Mouse (Mus musculus) left cerebral cortex, postnatal 4 days (tissue): Measurements from ENCODE around the gene Cfap20. TPM values are rescaled to one million over a fixed set of nuclear protein-coding genes. Genes with fewer than 3 reads are reported as not detected.

Experiments
- DNase-seq: peaks from one replicate; pipeline ENCODE4 v3.0.0-alpha.2; 2022
- intact Hi-C: fragments of 180-260 bp; cut with DNase I; formaldehyde crosslinking; loops from one replicate; pipeline ENCODE4 v1.15.1; 2025
- total RNA-seq, 2 experiments: library from RNA; stranded (reverse); gene quantifications; 2 replicates each; pipeline ENCODE4 v1.2.3; 2021

The Cfap20 gene
- total RNA-seq = 10 to 100 TPM; 67.5 to 67.7 TPM

DNA sequence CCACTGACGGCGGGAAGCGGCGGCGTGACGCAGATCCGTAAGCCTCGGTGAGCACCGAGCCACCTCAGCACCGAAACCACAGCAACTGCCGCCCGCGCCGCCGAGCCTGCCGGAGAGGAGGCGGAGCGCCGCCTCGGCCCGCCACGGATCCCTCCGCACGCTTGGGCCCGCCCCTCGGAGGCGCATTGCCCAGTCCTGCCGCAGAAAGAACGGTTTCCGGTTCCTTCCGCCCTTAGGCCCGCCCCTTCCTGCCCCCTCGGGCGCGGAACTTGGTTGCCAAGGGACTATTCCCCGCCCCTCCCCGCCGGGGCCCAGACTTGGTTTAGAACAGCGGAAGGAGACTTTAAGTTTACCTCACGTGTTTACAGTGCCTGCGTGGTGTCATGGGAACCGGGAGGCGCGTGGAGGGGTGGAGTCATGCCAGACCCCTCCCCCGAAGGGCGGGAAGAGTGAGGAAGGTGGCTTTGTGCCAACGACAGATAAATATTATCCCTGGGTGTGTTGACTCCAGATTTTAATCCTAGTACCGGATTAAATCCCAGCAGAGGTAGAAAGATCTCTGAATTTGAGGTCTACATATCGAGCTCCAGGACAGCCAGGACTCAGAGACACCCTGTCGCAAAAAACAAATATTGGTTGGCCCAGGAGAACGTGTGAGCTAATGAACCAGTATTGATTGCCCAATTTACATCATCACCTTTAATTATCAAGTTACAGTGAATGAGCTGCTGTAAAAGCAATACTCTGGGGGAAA is at the start of gene Cfap20:
Gene Cfap20 (minus strand): TSS at position 184 of the 754 bp plus-strand sequence.
- peak; percentile 99 for DNase-seq
- intact Hi-C loops = loop anchor here (5.0 kb wide), 1 partner anchor 83 kb away; the partner anchor contains the start of gene Mmp15

DNA sequence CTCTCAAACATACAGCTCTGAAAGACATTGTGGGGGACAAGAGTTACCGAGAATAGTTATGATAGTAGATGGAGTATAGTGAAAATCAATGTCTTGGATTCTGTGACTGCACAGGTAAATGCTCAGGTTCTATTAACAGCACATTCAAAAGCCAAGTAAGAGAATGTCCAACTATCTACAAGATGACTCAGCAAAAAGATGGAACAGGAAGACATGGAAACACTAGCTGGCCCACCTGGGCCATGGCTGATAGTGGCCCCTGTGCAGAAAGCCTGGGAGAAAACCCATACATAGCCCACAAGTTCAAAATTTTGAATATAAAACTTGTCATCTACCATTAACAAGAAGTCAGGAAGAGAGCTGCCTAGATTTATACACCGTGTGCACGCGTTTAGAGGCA is 35.3 kb upstream of the Cfap20 start:
- intact Hi-C loops = no loop called here
- no peak for DNase-seq

DNA sequence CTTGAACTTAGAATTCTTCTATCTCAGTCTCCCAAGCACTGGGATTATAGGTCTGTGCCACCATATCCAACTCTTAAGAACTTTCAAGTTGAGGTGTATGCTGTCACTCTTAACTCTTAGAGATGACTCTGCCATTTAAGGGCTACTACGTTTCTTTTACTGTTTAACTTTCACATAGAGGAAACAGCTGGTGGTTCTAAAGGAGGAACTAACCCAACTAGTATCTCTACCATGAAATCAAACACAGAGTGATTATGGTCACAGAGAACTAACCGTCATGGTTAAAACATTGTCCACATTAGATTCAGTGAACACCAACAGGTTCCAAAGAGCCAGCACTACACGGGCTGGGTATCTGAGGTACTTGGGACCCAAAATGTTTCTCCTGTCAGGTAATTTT is 34.3 kb upstream of the Cfap20 start:
- no peak for DNase-seq
- intact Hi-C loops = no loop called here

DNA sequence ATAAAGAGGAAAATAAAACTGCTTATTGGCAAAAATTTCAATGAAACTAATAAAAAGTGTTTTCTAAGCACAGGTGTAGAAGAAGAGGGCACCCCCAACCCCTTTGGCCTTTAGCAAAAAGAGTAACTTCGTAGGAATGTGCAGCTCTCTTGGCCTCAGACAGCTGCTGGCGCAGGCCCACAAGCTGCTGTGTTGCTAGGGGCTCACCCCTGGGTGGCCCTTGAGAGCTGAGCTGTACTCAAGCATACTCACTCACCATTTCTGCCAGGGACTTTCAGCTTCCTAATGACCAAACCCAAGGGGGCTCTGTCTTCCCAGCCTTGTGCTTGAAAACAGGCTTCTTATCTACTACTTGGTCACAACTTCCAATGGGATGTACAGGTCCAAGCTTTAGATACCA is 31.9 kb upstream of the Cfap20 start:
- intact Hi-C loops = no loop called here
- DNase-seq = no peak

DNA sequence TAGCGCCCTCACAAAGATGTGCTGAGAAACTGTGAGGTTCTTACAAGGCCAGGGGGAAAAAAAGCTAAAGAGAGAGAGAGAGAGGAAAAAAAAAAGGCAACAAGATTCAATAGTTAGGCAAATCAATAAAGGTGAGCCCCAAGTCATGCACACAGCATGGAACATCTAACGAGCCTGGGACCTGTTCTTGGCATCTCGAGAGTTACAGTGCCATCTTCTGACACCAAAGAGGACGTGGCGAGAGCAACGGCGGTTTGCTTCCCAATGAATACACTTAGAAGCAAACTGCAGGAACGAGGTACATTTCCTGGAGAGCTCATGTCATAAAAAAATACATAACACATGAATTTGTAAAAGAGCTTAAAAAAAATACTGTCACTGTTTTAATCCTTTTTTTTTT is 17.8 kb upstream of the Cfap20 start:
- intact Hi-C loops = loop anchor here (10.0 kb wide), 2 partner anchors 108 to 272 kb away; no protein-coding TSS in a partner anchor

DNA sequence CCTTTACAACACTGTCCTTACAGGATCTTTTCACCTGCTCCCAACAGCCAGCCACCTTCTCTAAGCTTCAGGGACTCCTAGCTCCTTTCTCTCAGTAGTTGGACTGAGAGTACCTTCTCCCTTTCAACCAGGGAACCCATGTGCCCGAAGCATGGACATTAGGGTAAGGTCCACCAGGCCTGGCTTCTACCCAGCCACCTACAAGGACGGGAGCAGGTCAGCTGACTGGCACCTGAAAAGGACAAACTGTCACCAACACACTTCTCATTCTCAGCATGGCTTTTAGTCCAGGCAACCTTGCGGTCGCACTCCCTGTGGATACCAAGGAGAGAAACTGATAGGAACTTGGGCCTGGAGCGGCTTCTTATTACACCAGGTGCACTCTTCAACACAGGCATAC is 15.6 kb upstream of the Cfap20 start:
- intact Hi-C loops = loop anchor here (10.0 kb wide), 2 partner anchors 105 to 275 kb away; no protein-coding TSS in a partner anchor
- DNase-seq = no peak

More for the DNA sequence above, 17.8 kb upstream of the Cfap20 start:
- no peak for DNase-seq

DNA sequence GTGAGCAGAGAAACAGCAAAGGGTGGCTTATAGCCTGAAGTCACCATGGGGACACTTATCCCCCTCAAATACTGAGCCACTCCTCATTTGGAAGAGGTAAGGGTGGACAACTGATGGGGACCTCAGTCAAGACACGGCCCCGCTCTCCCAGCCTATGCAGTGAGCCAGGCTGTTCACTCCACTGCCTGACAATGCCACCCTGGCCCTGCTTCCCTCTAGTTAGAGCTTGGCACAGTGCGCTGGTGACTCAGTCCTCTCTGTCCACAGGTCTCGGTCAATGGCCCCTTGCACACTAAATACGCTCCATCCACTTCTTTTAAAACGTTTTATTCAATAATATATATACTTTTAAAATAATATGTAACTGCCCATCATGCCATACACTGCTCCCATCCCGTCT is 13.0 kb upstream of the Cfap20 start:
- DNase-seq = no peak
- intact Hi-C loops = no loop called here

DNA sequence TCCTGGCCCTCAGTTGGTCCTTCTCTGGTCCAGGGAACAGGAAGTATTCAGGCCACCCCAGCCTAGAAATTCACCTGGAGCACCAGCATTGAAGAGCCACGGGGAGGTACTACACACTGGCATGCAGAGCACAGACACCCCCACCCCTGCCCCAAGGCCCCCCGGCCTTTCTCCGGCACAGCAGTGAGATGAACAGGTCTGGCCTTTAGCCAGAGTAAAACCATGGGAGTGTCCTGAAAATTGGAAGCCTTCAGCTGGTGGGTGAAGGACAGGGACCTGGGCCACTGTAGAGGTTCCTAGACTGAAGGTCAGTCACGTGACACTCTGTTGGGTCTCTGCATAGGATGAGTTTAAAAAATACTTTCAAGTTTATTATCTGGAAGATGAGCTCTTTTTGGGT is 10.4 kb upstream of the Cfap20 start:
- intact Hi-C loops = no loop called here
- DNase-seq = no peak

DNA sequence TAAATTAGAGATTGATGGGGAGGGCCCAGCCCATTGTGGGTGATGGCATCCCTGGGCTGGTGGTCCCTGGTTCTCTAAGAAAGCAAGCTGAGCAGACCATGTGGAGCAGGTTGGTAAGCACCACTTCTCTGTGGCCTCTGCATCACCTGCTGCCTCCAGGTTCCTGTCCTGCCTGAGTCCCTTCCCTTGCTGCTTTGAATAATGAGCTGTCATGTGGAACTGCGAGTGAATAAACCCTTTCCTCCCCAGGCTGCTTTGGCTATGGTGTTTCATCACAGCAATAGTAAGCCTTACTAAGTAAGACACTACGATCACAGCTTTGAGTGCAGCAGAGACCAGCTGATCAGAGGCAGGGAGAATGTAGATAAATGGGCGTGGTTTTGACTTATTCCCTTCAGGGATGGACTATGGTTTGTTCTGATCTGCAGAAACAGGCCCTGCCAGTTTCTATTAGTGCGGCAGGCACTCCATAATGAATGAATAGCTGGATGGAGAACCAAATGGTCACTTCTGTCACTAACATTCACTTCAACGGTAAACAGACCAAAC is 6.9 kb upstream of the Cfap20 start:
- DNase-seq = no peak
- intact Hi-C loops = no loop called here

DNA sequence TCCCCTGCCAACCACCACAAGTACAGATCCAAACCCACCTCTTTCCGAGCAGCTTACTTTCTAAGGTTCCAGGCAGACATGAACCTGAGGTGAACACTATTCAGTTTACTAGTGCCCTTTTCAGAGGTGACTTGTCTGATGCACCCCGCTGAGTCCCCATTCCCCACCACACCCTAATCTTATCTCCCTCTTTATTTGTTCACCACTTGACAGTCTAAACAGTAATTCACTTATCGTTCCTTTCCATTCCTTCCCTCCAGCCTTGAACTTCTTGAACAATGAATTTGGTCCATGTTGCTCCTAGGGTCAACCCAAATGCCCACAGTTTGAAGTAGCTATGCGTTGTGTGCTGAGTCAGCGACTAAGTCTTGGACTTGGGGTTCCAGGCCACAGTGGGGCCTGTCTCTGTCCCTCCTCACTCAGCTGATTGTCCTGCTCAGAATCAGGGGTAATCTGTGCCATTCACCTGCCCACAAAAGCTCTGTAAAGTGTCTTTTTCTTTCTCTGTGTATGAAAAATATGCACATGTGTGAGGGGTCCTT is 5.6 kb upstream of the Cfap20 start:
- intact Hi-C loops = no loop called here
- DNase-seq = no peak

DNA sequence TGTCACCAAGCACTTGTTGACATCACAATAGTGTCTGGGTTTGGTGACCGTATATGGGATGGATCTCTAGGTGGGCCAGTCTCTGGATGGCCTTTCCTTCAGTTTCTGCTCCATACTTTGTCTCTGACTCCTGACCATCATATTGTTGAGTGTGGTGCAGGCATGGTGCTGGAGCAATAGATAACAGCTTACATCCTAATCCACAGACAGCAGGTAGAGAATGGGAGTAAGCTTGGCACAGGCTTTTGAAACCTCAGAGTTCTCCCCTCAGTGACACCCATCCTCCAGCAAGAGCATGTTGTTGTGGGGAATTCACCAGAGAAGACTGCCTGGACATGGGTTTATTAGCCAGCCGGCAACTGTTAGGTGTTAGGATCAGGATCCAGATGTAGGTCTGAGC is 4.8 kb upstream of the Cfap20 start:
- no peak for DNase-seq
- intact Hi-C loops = no loop called here

DNA sequence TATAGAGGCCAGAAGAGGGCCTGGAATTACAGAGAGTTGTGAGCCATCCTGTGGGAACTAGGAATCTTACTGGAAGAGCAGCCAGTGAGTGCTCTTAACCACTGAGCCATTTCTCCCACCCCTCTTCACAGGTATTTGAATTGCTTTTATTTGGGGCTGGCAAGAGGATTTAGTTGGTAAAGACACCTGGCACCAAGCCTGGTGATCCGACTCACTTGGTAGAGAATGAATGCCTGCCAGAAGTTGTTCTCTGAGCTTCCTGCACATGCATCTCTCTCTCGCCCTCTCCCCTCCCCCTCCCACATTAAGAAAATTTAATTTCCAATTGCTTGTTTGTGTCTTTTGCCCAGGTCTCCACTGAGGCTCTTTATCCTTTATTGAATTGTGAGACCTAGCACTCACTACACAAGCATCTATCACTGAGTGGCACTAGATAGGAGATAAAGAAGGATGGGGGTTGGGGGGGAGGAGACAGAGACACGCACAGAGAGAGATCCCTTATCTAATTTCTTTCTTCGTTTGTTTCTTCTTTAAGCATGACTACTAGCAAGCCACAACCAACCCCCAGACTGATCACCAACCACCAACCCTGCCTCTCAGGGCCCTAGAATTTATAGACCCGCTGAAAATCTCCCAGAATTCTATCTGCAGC is 2.8 kb upstream of the Cfap20 start:
- no peak for DNase-seq
- intact Hi-C loops = no loop called here

DNA sequence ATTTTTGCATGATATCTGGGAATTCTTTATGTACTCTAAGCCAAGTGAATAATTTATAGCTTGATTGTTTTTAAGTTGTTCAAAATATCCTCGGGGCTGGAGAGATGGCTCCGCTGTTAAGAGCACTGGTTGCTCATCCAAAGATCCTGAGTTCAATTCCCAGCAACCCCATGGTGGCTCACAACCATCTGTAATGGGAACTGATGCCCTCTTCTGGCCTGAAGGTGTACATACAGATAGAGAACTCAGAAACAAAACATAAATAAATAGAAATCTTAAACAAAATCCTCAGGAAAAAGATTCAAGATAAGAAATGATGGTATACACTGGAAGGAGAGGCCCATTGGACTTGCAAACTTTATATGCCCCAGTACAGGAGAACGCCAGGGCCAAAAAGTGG is 1.3 kb upstream of the Cfap20 start:
- no peak for DNase-seq
- intact Hi-C loops = no loop called here

DNA sequence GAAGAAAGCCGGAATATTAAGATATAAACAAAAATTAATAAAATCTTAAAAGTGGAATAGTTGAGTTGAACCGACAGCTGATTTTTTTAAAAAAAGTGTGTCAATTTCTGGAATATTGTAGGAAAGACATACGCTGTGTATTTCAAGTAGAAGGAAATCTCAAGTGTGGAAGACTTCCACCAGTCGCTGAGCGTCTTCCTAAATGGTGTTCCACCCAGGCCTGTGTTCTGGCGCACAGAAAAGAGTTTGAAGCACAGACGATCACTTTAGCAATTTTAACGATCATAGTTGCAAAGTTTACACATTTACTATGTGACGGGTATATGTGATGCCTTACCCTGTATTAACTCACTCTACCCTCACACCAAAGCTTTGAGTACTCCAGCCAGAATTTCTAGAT is 802 bp upstream of the Cfap20 start:
- DNase-seq = no peak
- intact Hi-C loops = no loop called here

DNA sequence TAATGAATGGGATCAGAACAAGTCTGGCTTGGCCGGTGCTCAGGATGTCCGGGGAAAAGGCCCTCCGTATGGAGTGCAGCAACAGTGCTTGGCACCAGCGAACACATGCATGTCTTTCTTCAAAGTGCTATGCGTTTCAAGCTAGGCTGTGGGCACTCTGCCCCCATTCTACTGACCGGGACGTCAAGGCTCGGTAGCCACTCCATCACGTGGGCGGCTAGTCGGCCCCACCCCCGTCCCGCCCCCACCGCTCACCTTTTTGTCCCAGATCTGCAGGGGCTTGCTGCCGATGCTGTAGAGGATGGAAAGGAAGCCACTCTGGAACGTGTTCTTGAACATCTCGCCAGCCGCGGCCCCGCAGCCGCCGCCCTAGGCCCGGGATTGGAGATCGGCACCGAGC is 436 bp downstream of the Cfap20 start:
- intact Hi-C loops = loop anchor here (5.0 kb wide), 1 partner anchor 82 kb away; the partner anchor contains the start of gene Mmp15
- peak; percentile 47 for DNase-seq

DNA sequence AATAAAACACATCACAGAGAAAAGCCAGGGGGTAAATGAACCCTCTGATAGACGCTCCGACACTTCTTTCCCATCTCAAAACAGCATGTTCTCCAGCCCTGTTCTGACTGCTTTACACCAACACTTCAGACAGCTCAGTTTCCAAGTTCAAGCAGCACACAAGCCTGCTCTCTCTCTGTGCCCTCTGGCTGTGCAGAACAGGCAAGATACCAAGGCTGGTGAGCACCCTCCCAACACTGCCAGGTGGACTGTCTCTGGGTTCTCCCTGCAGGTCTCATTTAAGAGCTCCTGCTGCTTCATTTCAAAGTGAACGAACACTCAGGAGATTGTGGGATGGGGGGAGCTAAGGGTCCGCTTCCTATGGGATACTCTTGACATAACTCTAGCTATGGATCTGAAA is 1.5 kb downstream of the Cfap20 start:
- DNase-seq = no peak
- intact Hi-C loops = loop anchor here (5.0 kb wide), 1 partner anchor 81 kb away; the partner anchor contains the start of gene Mmp15

DNA sequence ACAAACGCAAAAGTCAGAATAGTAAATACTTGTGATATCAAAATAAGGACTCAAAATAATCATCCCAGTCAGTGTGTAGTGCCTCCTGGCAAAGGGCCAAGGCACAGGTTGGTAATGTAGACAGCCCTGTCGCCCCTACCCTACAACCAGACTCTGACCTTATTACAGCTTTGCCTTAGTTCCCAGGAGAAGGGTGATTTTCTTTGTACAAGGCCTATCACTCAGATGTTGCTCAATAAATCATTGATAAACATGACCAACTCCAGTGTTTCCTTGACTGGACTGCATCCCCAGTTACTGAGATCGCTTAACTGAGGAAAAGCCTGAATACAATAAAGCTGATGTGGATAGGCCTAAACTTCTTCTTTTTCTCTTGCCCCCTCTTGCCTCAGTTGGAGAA is 2.2 kb downstream of the Cfap20 start:
- DNase-seq = no peak
- intact Hi-C loops = loop anchor here (5.0 kb wide), 1 partner anchor 80 kb away; the partner anchor contains the start of gene Mmp15

DNA sequence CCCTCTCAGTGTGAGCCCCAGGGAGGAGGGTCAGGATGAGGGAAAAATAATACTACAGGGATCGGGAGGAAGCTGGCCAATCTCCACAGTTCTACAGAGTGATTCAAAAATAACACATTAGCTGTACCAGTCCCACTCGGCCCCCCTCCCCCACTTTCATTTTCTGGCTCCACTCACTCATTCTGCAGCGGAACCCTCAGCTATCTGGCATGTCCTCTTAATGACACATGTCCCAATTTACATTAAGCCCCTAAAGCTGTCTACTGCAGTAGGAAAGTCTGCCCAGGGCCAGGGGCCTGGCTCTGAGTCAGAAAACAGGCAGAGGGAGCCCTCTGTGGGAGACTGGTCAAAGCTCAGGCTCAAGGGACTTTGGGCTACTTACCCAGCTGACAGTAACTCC is 4.7 kb downstream of the Cfap20 start:
- peak; percentile 87 for DNase-seq
- intact Hi-C loops = loop anchor here (5.0 kb wide), 1 partner anchor 78 kb away; the partner anchor contains the start of gene Mmp15

DNA sequence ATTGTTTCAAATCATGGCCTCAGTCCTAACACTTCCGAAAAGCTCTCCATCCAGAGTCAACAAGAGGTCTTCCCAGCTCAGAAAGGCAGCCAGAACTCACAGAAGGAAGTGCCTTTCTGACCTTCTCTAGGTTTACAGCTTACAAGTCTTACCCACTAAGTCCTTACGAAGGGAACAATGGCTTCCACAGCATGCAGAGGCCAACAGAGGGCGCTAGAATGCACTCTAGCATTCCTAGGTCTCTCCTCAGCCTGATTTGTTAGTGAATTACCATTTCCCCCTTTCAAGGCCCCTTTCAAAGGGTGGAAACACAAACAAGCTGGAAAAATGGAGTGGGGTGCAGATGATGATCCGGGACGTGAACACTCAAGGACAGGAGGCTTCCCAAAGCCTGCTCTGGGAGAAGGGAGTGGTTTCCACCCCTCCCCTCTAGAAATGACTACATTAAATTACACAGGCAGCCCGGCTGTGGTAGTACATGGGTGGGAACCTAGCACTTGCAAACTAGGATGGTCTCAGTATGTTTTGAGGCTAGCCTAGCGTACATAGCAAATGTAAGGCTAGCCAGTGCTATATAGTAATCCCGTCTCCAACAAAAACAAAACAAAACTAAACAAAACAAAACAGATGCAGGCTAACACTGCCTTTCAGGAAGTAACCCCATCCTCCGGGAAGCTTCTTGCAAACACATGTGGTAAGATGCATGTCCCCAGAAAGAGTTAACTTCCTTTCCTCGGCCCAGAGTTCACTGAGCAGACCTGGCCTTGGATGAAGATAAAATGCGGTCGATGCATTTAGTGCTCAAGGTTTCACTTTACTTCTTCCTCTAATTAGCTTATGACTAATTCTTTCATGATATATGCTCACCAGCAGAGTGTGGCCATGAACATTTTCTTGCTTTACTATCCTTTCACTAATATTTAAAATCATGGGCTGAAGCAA is 6.8 kb downstream of the Cfap20 start:
- intact Hi-C loops = no loop called here
- peak; percentile 79 for DNase-seq

DNA sequence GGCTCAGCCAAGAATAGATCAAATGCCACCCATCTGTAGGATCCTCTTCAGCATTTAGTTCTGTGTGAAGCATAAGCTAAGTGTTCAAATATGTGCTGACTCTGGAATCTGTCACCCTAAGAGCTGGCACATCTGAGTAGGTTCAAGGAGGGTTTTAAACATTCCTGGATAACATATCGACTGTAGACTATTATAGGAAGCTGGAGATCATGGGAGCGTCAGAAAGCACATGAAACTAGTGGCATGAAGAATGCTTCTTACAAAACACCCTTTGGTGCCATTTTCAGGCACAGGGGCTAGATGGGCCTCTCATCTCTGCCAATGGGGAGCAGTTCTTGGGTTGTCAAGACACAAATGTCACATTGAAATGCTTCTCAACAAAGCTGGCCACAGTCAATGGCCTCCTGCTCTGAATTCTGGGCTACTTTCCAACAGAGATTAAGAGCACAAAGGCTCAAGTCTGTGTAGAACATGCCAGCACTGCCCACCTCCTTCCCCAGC is 7.8 kb downstream of the Cfap20 start:
- intact Hi-C loops = no loop called here
- peak; percentile 34 for DNase-seq
